Mouse (Mus musculus): ENCODE data around the gene Cnpy2.

GRCm38 (mm10) chr10:128281682-128282081, 40.6 kb upstream of the Cnpy2 start:
- TF ChIP-seq POLR2A (IDR thresholded peaks at IDR 0.05; ENCODE audit: insufficient read depth, low read depth, low read length) (no peak), CTCF (IDR thresholded peaks at IDR 0.05) (no peak), EP300 (IDR thresholded peaks at IDR 0.05; ENCODE audit: insufficient read depth, low read depth, low read length) (no peak)
